Mouse (Mus musculus): ENCODE measurements around the gene Nlrx1.
"Not testable (repeated sequence)": the region's sequence is repeated elsewhere in the genome, so short reads cannot be mapped to it uniquely, and the experiment has no call there.

Nlrx1 gene

DNA sequence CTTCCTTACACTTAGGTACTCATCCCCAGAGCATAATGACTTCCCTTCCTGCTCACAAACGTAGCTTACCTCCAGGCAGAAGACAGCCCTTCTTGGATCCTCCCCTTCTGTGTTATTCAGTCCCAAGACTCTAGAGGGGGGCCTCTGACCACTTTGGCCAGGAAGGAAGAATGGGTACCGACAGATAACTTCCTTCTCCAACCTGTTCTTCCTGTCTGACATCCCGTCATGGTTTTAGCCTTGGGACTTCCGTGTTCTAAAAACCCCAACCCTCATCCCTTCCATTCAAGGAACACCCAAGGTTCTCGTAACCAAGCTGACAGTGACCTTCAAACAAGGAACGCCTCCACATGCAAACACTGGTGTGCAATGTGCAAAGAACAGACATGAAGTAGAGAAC lies at the start of gene Nlrx1:
TSS of gene Nlrx1 (minus strand) at position 168 of the 400 bp plus-strand sequence.
- in situ Hi-C loops (cut with MseI, MboI): no loop called here

DNA sequence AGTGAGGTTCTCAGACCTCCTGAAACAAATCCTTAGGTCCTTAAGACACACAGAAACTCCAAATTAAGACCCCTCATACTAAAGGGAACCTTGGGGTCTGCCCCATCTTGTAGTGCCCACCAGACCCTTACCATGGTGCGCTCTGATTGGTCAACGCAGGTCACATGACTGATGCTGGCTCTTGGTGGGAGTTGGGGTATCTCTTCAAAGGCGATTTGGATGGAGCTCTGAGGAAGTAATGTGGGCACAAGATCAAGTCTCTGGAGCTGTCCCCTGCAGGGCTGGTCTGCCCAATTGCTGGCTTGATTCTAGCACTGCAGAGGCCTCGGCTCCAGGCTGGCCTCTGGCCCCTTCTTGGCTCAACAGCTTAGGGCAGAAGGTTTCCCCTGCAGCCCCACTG lies 49.1 kb upstream of the Nlrx1 start:
- in situ Hi-C loops (cut with MseI, MboI): no loop called here

GRCm38 (mm10) chr9:44314910-44315309 lies 46.5 kb upstream of the Nlrx1 start:
- in situ Hi-C loops (cut with MseI, MboI): no loop called here

GRCm38 (mm10) chr9:44314257-44314547 lies 45.8 kb upstream of the Nlrx1 start:
- in situ Hi-C loops (cut with MseI, MboI): no loop called here

DNA sequence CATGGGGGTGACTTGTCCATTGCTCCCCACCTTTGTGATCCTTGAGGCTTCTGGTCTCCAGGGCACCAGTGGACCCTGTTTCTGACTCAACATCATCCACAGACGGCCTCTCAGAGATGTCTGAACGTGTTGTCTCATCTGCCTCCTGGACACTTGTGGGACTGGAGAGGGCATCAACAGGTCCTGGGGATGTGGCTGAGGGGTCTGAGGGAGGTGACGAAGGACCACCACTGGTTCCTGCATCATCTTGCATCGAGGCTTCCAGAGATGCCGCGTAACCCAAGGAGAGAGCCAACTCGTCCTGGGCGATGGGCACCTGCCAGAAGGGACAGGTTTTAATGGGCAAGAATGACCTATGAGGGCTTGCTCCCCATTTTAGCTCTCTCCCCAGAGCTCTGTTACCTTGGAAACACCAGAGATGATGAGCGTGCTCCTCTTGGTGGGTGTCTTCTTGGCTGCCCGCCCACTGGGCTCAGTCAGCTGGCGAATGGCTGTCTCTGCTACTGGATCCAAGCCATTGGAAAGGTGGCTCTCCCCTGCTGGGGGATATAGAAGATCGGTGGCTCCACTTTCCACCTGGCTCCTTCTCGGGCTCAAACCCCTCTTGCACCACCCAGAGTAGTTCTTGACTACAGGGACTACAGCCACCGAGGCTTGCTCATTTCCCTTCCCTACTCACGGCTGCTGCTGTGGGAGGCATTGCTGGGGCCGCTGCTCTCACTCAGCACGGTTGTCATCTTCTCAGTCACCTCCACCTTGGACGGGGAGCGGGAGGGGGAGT lies 45.3 kb upstream of the Nlrx1 start:
- in situ Hi-C loops (cut with MseI, MboI): no loop called here

DNA sequence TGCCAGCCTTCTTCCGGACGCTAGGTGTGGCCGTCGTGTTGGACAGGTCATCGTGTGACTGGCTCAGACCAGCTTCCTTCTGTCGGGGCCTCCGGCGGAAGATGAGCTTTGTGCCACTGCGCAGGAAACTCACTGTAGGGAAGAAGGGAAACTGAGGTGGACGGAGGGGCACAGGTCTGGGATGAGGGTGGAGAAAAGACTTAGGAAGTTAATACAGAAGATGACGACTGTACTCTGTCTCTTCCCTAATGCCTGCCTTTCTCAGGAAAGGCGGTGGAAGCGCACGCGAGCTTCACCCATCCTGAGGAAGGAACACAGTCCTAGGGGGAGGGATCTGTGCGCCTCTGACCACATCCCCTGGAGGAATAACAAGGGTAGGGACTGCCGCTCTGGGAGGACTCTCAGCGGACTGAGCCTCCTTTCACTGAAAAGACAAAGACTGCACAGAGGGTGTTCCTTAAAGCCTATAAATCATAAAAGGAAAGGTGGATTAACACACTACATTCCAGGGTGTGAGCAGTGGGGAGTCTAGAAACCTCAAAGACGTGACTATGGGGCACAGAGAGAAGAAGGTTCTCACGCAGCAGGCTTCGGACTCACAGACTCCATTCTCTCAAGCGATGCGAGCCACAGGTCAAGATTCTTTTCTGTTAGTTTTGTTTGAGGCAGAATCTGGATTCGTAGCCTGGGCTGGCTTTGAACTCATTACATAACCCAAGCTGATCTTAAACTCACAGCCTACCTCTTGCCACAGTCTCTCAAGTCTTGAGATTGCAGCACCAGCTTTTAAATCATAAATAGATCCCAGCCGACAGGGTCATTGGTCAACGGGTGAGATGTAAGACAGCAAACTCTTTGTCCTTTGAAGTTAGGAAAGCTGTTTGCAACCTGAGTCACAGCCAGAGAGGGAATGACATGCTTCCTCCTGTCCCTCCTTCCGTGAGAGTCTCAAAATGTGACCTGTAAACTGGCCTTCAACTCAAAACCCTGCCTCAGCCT lies 43.0 kb upstream of the Nlrx1 start:
- in situ Hi-C loops (cut with MseI, MboI): no loop called here

GRCm38 (mm10) chr9:44310750-44311135 lies 42.3 kb upstream of the Nlrx1 start:
- in situ Hi-C loops (cut with MseI, MboI): no loop called here

GRCm38 (mm10) chr9:44309756-44310155 lies 41.4 kb upstream of the Nlrx1 start:
- in situ Hi-C loops (cut with MseI, MboI): no loop called here

GRCm38 (mm10) chr9:44307248-44307647 lies 38.8 kb upstream of the Nlrx1 start:
- in situ Hi-C loops (cut with MseI, MboI): no loop called here

GRCm38 (mm10) chr9:44306532-44306931 lies 38.1 kb upstream of the Nlrx1 start:
- in situ Hi-C loops (cut with MseI, MboI): no loop called here

DNA sequence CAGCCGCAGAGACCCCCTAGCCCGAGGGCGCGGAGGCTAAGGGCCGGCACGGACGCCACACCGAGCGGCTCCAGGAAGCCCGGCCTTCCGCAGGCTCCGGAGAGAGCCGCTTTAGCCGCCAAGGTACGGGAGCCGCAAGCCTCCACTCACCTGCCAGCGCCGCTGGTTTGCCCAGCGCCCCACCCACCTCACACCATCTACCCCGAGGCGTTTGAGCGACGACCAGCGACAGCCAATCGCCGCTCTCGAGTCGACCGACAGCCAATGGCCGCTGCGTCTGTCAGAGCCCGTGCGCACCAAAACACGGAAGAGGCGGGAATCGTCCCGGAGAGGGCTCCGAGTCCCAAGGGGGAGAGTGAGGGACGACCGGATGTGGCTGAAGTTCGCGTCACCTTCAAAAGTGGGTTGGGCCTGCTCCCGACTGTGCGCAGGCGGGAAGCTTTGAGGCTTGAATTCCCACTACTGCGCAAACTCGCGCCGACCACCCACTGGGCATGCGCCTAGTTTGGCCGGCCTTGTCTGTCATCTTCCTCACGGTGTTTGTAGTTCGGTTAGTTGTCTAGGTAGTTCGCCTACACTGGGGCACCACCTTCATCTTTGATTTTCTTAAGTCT lies 37.2 kb upstream of the Nlrx1 start, which contains the start of gene Hinfp:
TSS of gene Hinfp (minus strand) at position 206 of the 614 bp plus-strand sequence.
- in situ Hi-C loops (cut with MseI, MboI): no loop called here

DNA sequence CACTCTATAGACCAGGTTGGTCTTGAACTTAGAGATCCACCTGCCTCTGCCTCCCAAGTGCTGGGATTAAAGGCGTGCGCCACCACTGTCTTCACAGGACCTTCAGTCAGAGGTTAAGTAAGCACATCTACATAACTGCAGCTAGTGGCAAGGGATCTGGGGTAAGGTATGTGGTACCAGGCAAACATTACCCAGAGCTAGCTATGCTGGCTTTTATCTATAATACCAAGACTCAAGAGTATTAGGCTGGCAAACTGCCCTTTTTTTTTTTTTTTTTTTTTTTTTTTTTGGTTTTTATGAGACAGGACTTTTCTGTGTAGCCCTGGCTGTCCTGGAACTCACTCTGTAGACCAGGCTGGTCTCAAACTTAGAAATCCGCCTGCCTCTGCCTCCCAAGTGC lies 31.6 kb upstream of the Nlrx1 start:
- in situ Hi-C loops (cut with MseI, MboI): not testable (repeated sequence)

GRCm38 (mm10) chr9:44292490-44292889 lies 24.1 kb upstream of the Nlrx1 start:
- in situ Hi-C loops (cut with MseI, MboI): no loop called here

GRCm38 (mm10) chr9:44288959-44289291 lies 20.5 kb upstream of the Nlrx1 start:
- in situ Hi-C loops (cut with MseI, MboI): no loop called here

DNA sequence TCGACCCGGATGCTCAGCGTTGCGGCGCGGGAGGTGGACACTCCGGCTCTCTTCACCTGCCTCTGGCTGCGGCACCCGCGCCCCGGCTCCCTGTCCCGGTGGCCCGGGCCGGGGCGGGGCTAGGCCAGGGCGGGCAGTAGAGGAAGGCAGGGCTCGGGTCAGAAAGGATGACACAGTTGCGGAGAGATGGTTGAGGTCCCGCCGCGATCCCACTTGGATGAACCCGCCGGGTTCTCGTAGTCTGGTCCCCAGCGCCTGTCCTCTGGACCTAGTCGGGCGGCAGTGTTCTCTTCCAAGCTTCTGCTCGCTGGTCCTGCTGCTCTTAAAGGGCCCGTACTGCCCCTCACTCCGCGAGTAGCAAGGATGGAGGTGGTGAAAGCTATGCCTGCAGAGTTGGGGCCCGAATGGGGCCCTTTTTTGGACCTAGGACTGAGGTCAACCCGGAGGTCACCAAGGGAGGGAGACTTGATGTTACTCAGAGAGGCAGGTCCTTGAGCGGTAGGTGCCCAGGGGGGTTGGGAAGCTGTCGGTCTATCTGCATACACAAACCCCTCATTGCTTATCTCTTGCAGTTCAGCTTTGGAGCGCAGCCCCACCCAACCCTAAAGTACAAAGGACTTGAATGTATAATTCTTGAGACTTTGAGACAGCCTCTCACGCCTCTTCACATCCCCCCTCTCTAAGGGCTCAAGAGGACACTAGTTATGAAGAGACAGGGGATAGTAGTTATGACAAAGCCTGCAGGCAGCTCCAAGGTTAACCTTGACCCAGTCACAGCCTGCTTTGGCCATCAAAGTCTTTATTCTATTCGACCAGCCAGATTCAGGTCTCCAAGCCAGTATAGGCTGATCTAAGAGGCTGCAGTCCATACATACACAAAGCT lies 19.9 kb upstream of the Nlrx1 start, which contains the start of gene Abcg4:
TSS of gene Abcg4 (minus strand) at position 540 of the 883 bp plus-strand sequence.
- in situ Hi-C loops (cut with MseI, MboI): no loop called here

DNA sequence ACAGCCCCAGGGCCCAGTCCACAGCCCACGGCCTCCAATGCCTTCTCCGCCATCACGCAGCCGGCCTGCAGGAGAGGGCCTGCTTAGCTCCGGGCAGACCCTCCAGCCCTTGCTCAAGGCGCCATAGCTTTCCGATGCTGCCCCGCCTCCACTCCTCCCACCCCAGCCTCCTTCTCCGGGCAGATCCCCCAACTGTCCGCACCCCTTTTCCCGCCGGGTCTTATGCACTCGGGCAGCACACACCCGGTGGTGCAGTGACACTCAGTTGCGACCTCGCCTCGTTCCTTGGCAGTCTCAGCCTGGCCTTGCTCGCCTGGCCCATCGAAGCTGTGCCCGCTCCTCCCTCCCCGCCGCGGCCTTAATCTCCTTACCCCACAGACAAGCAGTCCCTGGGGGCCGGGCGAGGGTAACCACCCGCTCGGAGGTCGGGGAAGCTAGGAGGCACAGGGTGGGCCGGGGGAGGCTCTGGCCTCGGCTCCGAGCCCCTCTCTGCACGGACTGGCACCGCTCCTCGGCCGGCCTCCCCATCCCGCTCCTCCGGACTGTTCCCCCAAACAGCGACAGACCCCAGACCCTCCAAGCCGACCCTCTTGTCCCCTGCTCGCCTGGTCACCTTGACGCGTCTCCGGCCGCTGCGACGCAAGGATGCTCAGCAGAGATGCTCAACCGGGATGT lies 19.1 kb upstream of the Nlrx1 start:
- in situ Hi-C loops (cut with MseI, MboI): no loop called here

DNA sequence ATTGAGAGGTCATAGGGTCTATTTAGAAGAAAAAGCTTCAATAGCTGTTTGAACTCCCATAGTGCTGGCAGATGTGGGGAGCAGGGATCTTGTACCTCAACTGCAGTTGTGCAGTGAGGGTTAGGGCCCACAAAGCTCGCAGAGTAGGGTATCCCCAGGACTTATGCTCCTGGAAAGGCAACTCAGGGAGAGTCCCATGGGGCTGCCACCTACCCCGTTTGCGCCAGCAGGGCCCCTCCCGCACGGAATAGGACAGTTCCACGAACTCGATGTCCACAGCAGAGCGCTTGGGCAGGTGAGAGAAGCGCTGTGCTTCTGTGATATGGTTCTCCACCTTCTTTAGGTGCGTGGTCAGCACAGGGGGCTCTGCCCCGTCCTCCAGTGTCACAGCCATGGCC lies 18.6 kb upstream of the Nlrx1 start:
- in situ Hi-C loops (cut with MseI, MboI): no loop called here

- in situ Hi-C loops (cut with MseI, MboI): no loop called here
Observed at GRCm38 (mm10) chr9:44286256-44286850, 18.0 kb upstream of the Nlrx1 start.

GRCm38 (mm10) chr9:44283183-44283582 lies 14.8 kb upstream of the Nlrx1 start:
- in situ Hi-C loops (cut with MseI, MboI): no loop called here

- in situ Hi-C loops (cut with MseI, MboI): no loop called here
Observed at GRCm38 (mm10) chr9:44269973-44270372, 1.6 kb upstream of the Nlrx1 start.
